Mouse (Mus musculus): ENCODE measurements at regions not wholly inside any gene's neighbourhood (a gene's known extent, or its start where the extent isn't known, plus 50 kb on each side); places are given as distances from the start of the nearest gene placed in this dataset.

DNA sequence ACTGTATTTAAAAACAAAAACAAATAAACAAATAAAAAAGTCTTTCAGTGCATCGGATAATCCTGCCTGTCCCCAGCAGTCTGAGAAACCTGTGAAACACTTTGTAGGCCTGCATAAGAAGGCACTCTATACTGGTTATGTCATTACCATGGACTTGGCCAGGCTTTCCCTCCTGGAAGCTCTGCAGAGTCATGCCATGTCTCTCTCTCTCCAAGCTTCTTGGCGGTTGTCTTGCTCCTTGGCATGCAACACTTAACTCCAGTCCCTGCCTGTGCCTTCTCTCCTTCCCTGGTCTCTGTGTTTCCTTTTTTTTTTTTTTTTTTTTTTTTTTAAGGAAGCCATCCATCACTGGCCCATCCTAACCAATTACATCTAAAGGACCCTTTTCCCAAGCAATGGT is 458.7 kb upstream of the Cdh11 start:
- H3ac ChIP-seq (ENCODE audit: control insufficient read depth, insufficient read length, low read depth), result no peak overlapping the region
- TF ChIP-seq MYOD1 (IDR thresholded peaks at IDR 0.05; ENCODE audit: control insufficient read depth, insufficient read length, low read depth), result no peak
- no peak for TF ChIP-seq MAX (IDR thresholded peaks at IDR 0.05)
- no peak for TF ChIP-seq MYOG (IDR thresholded peaks at IDR 0.05; ENCODE audit: control insufficient read depth, extremely low read depth, insufficient read length)
- no peak for TF ChIP-seq CTCF (IDR thresholded peaks at IDR 0.05; ENCODE audit: control insufficient read depth, insufficient read depth, insufficient read length)
- no peak for TF ChIP-seq FOSL1 (IDR thresholded peaks at IDR 0.05; ENCODE audit: insufficient read depth, low read length, poor library complexity, severe bottlenecking)
- TF ChIP-seq CEBPB (IDR thresholded peaks at IDR 0.05; ENCODE audit: low read depth), result no peak
- TF ChIP-seq USF1 (IDR thresholded peaks at IDR 0.05; ENCODE audit: low read depth), result no peak
- H3K79me2 ChIP-seq (ENCODE audit: control insufficient read depth, insufficient read depth), result no peaks in the 10 kb centered on the region
- no peak overlapping the region for H3K4me3 ChIP-seq (ENCODE audit: insufficient read depth, poor library complexity, severe bottlenecking)
- H3K36me3 ChIP-seq (ENCODE audit: control insufficient read depth, insufficient read depth), result no peaks in the 10 kb centered on the region
- H3K79me3 ChIP-seq (ENCODE audit: low read depth), result no peaks in the 10 kb centered on the region
- no peaks in the 10 kb centered on the region for H3K27me3 ChIP-seq (ENCODE audit: control insufficient read depth, insufficient read depth, insufficient read length)

DNA sequence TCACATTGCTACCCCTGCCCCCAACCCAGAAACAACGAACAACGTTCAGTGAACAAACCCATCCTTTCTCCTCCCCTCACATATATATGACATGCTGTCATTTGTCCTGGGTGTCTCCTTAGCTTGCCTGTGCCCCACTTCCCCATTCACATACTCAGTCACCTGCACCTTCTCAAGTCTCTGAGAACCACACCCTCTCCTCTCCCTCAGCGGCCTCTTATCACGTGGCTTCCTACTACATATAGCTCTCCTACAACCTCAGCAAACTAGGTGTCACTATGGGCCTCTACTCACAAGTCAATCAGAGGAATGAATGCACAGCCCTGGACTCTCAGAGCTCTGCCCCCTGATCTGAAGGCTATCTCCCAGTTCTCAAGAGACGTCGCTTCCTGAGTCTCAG is 459.2 kb upstream of the Cdh11 start:
- TF ChIP-seq FOSL1 (IDR thresholded peaks at IDR 0.05; ENCODE audit: insufficient read depth, low read length, poor library complexity, severe bottlenecking) (no peak), MYOD1 (IDR thresholded peaks at IDR 0.05; ENCODE audit: control insufficient read depth, insufficient read length, low read depth) (no peak), CEBPB (IDR thresholded peaks at IDR 0.05; ENCODE audit: low read depth) (no peak), MAX (IDR thresholded peaks at IDR 0.05) (no peak), MYOG (IDR thresholded peaks at IDR 0.05; ENCODE audit: control insufficient read depth, extremely low read depth, insufficient read length) (no peak), USF1 (IDR thresholded peaks at IDR 0.05; ENCODE audit: low read depth) (no peak), CTCF (IDR thresholded peaks at IDR 0.05; ENCODE audit: control insufficient read depth, insufficient read depth, insufficient read length) (no peak)
- no peaks in the 10 kb centered on the region for H3K36me3 ChIP-seq (ENCODE audit: control insufficient read depth, insufficient read depth)
- H3K79me3 ChIP-seq (ENCODE audit: low read depth), result no peaks in the 10 kb centered on the region
- H3ac ChIP-seq (ENCODE audit: control insufficient read depth, insufficient read length, low read depth), result no peak overlapping the region
- no peaks in the 10 kb centered on the region for H3K79me2 ChIP-seq (ENCODE audit: control insufficient read depth, insufficient read depth)
- no peak overlapping the region for H3K4me3 ChIP-seq (ENCODE audit: insufficient read depth, poor library complexity, severe bottlenecking)
- H3K27me3 ChIP-seq (ENCODE audit: control insufficient read depth, insufficient read depth, insufficient read length), result no peaks in the 10 kb centered on the region

DNA sequence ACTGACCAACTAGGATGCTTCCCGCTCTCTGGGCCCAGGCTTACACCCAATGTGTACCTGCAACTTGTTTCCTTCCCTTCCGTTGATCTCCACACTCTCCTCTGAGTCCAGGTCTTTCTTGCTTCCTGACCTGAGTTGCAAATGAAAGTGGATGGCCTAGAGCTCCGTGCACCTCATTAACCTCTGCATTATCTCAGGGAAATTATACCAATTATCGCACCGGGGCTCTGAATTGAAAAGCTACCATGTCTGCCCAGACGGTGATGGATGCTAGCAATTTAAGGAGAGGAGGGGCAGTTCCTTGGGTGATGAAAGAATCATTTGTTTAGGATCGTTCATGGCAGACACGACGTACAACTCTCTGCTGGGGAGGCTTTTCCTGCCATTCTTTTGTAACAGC is 460.4 kb upstream of the Cdh11 start:
- no peak overlapping the region for H3ac ChIP-seq (ENCODE audit: control insufficient read depth, insufficient read length, low read depth)
- no peaks in the 10 kb centered on the region for H3K79me3 ChIP-seq (ENCODE audit: low read depth)
- no peak overlapping the region for H3K4me3 ChIP-seq (ENCODE audit: insufficient read depth, poor library complexity, severe bottlenecking)
- TF ChIP-seq MAX (IDR thresholded peaks at IDR 0.05) (no peak), MYOG (IDR thresholded peaks at IDR 0.05; ENCODE audit: control insufficient read depth, extremely low read depth, insufficient read length) (no peak), CEBPB (IDR thresholded peaks at IDR 0.05; ENCODE audit: low read depth) (no peak), USF1 (IDR thresholded peaks at IDR 0.05; ENCODE audit: low read depth) (no peak), CTCF (IDR thresholded peaks at IDR 0.05; ENCODE audit: control insufficient read depth, insufficient read depth, insufficient read length) (no peak), FOSL1 (IDR thresholded peaks at IDR 0.05; ENCODE audit: insufficient read depth, low read length, poor library complexity, severe bottlenecking) (no peak), MYOD1 (IDR thresholded peaks at IDR 0.05; ENCODE audit: control insufficient read depth, insufficient read length, low read depth) (no peak)
- no peaks in the 10 kb centered on the region for H3K27me3 ChIP-seq (ENCODE audit: control insufficient read depth, insufficient read depth, insufficient read length)
- H3K36me3 ChIP-seq (ENCODE audit: control insufficient read depth, insufficient read depth), result no peaks in the 10 kb centered on the region
- H3K79me2 ChIP-seq (ENCODE audit: control insufficient read depth, insufficient read depth), result no peaks in the 10 kb centered on the region

DNA sequence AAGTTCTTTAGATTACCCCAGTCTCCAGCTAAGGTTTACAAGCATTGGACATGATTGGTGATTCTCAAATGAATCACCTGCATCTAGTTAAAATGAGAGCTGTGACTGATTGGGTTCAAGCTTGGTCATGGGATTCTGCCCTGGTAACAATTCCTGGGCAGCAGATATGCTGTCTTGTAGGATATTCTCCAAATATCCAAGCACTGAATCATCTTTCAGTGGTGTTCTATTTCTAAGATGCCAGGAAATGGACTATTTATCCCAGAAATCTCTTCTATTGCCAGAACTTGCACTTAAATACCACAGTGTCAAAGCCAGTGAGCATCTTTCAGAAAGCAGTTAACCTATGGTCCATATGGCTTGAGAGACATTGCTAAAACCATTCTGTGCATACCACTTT is 475.8 kb upstream of the Cdh11 start:
- no peak for TF ChIP-seq CEBPB (IDR thresholded peaks at IDR 0.05; ENCODE audit: low read depth)
- no peak for TF ChIP-seq MYOD1 (IDR thresholded peaks at IDR 0.05; ENCODE audit: control insufficient read depth, insufficient read length, low read depth)
- TF ChIP-seq MAX (IDR thresholded peaks at IDR 0.05), result no peak
- no peak for TF ChIP-seq MYOG (IDR thresholded peaks at IDR 0.05; ENCODE audit: control insufficient read depth, extremely low read depth, insufficient read length)
- TF ChIP-seq FOSL1 (IDR thresholded peaks at IDR 0.05; ENCODE audit: insufficient read depth, low read length, poor library complexity, severe bottlenecking), result no peak
- no peak for TF ChIP-seq USF1 (IDR thresholded peaks at IDR 0.05; ENCODE audit: low read depth)
- TF ChIP-seq CTCF (IDR thresholded peaks at IDR 0.05; ENCODE audit: control insufficient read depth, insufficient read depth, insufficient read length), result no peak
- Histone ChIP-seq H3K79me3 (ENCODE audit: low read depth) (no peaks in the 10 kb centered on the region), H3K27me3 (ENCODE audit: control insufficient read depth, insufficient read depth, insufficient read length) (no peaks in the 10 kb centered on the region), H3K36me3 (ENCODE audit: control insufficient read depth, insufficient read depth) (no peaks in the 10 kb centered on the region), H3ac (ENCODE audit: control insufficient read depth, insufficient read length, low read depth) (no peak overlapping the region), H3K79me2 (ENCODE audit: control insufficient read depth, insufficient read depth) (no peaks in the 10 kb centered on the region), H3K4me3 (ENCODE audit: insufficient read depth, poor library complexity, severe bottlenecking) (no peak overlapping the region)

DNA sequence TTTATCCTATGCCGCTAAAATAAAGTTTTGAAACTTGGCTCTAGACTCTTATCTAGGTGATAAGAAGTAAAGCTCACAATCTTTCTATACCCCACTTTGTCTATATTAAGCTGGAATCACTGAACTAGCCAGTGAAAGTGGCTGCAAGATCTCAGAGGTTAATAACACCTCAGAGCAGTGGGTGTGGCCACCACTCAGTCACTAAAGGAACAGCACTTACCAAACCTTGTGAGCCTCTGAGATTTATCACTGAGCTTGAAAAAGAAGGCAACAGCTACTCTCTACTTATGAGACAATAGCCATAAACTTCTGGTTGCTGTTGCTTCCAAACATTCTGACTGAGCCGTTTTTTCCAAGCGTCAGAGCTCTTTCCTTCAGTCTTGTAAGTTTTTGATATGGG is 484.6 kb upstream of the Cdh11 start:
- TF ChIP-seq CEBPB (IDR thresholded peaks at IDR 0.05; ENCODE audit: low read depth) (no peak), USF1 (IDR thresholded peaks at IDR 0.05; ENCODE audit: low read depth) (no peak), MYOD1 (IDR thresholded peaks at IDR 0.05; ENCODE audit: control insufficient read depth, insufficient read length, low read depth) (no peak), CTCF (IDR thresholded peaks at IDR 0.05; ENCODE audit: control insufficient read depth, insufficient read depth, insufficient read length) (no peak), FOSL1 (IDR thresholded peaks at IDR 0.05; ENCODE audit: insufficient read depth, low read length, poor library complexity, severe bottlenecking) (no peak)
- Histone ChIP-seq H3K4me3 (ENCODE audit: insufficient read depth, poor library complexity, severe bottlenecking) (no peak overlapping the region), H3K36me3 (ENCODE audit: control insufficient read depth, insufficient read depth) (no peaks in the 10 kb centered on the region)

More for the DNA sequence above, 484.6 kb upstream of the Cdh11 start:
- Histone ChIP-seq H3K79me3 (ENCODE audit: low read depth) (no peaks in the 10 kb centered on the region), H3K27me3 (ENCODE audit: control insufficient read depth, insufficient read depth, insufficient read length) (no peaks in the 10 kb centered on the region), H3ac (ENCODE audit: control insufficient read depth, insufficient read length, low read depth) (no peak overlapping the region), H3K79me2 (ENCODE audit: control insufficient read depth, insufficient read depth) (no peaks in the 10 kb centered on the region)

All from C2C12 (cell line).